Mouse (Mus musculus) E14TG2a.4 (cell line): ENCODE measurements around the gene Golph3l.
"Not testable (repeated sequence)": the region's sequence is repeated elsewhere in the genome, so short reads cannot be mapped to it uniquely, and the experiment has no call there.

Experiments
- CTCF ChIP-seq: conservative IDR thresholded peaks from 2 replicates; pipeline ENCODE4 v1.5.1; 2014; ENCODE audit warnings: low read length
- POU5F1 ChIP-seq: IDR thresholded peaks from 2 replicates; pipeline ENCODE4 v1.6.1; 2014; ENCODE audit warnings: low read length, borderline replicate concordance

DNA sequence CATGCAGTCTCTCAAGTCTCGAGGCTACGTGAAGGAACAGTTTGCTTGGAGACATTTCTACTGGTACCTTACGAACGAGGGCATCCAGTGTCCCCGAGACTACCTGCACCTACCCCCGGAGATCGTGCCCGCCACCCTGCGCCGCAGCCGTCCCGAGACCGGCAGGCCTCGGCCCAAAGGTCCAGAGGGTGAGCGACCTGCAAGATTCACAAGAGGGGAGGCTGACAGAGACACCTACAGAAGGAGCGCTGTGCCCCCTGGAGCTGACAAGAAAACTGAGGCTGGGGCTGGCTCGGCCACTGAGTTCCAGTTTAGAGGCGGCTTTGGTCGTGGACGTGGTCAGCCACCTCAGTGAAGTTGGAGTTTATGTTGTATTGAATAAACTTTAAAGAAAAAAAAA, 33.7 kb downstream of the Golph3l start:
- not testable (repeated sequence) for TF ChIP-seq CTCF, POU5F1
